Mouse (Mus musculus) right cerebral cortex, adult 18-20 months (tissue): ENCODE measurements at regions not wholly inside any gene's neighbourhood (a gene's known extent, or its start where the extent isn't known, plus 50 kb on each side); places are given as distances from the start of the nearest gene placed in this dataset.
"Not testable (repeated sequence)": the region's sequence is repeated elsewhere in the genome, so short reads cannot be mapped to it uniquely, and the experiment has no call there.

ENCODE experiments used
- DNase-seq: peaks from one replicate; pipeline ENCODE4 v3.0.0; 2022; ENCODE audit warnings: mixed read lengths

- DNase-seq = not testable (repeated sequence)
Measured at GRCm38 (mm10) chr6:67954570-67954969, 419.0 kb upstream of the Tacstd2 start.

DNA sequence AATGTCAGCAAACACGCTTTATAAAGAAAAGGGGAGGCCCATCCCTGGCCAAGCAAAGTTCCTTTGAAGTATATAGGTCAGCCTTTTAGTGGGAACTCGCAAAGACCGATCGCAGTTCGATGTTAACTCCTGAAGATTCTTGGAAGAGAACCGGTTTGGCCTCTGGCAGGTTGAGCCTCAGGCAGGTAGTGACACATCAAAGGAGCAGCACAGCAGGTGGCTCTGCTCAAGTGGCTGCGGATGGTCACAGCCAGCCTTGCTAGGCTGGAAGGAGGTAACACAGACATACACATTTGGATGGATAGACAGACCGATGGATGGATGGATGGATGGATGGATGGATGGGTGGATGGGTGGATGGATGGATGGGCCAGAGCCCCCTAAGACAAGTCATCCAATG lies 395.9 kb upstream of the Tacstd2 start:
- DNase-seq = not testable (repeated sequence)

- peak; percentile 1 for DNase-seq
Measured at GRCm38 (mm10) chr6:67922537-67922936, 386.9 kb upstream of the Tacstd2 start.

DNA sequence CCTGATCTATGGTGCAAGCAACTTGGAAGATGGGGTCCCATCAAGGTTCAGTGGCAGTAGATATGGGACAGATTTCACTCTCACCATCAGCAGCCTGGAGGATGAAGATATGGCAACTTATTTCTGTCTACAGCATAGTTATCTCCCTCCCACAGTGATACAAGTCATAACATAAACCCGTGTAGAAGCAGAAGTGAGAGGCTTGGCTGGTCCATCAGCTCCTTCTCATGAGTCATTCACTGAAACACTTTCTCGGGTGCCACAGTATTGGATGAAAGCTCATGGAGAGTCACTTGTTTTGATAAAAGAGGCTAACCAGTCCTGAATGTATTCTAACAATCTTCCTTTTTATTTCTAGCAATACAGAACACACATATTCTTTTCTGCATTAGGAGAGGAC lies 378.3 kb upstream of the Tacstd2 start:
- DNase-seq = peak; percentile 12

GRCm38 (mm10) chr6:67913309-67913708 lies 377.7 kb upstream of the Tacstd2 start:
- no peak for DNase-seq

DNA sequence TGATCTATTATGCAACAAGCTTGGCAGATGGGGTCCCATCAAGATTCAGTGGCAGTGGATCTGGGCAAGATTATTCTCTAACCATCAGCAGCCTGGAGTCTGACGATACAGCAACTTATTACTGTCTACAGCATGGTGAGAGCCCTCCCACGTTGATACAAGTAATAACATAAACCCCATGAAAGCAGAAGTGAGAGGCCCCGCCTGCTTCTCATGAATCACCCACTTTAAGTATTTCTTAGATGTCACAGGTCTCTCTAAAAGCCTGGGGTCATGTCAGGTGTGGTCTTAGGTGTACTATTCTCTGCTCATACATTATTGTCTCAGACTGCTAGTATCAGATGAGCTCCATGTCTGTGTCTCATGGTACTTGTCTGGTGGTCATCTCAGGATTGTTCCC lies 360.9 kb upstream of the Tacstd2 start:
- no peak for DNase-seq

GRCm38 (mm10) chr6:67895858-67896257 lies 360.3 kb upstream of the Tacstd2 start:
- no peak for DNase-seq

- no peak for DNase-seq
Measured at GRCm38 (mm10) chr6:67887586-67887985, 352.0 kb upstream of the Tacstd2 start.

DNA sequence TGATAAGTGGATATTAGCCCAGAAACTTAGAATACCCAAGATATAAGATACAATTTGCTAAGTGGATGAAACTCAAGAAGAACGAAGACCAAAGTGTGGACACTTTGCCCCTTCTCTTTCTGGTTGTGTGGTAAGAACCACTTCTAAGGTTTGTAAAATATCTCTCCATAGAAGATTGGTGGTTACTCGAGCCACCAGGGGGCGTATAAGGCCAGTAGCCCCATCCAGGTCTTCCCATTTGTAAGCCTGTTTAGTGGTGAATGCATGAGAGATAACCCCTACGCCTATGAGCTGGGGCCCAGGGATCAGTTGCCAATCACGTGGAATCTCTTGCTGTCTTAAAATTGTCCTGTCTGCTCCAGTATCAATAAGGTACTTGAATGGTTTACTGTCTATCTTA lies 349.3 kb upstream of the Tacstd2 start:
- DNase-seq = no peak

DNA sequence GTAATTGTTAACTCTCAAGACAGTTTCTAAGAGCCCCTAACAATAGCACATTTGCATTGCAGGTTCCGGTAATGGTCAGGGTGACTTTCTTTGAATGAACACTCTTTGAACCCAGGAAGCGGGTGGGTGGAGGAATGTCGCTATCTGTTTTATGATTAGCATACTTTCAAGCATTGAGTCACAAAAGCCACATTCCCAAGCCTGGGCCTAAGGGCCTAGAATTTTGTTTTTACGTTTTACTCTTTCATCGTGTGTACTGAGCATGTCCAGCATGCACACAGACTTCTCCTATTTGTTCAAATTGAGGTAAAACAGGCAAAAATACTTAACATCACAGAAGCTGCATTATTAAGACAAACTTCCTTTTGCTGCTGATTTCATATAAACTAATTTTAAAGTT lies 345.9 kb upstream of the Tacstd2 start:
- not testable (repeated sequence) for DNase-seq

DNA sequence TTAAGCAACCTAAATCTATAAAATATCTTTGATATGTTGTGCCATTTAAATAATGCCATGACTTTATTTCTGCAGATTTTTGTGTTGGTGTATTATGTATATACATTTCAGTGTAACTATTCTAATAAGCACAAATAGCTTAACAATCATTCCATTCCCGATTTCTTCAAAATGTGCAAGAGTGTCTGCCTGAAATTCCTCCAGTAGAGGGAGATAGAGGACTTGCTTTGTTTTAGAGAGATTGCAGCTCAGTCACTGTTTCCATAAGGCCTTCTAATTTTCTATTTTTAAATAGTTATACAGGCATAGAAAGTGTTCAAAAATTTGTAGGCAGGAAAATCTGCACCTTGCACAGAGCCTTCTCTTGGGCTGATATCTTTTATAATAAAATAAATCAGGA lies 322.3 kb upstream of the Tacstd2 start:
- DNase-seq = not testable (repeated sequence)

- DNase-seq = not testable (repeated sequence)
Measured at GRCm38 (mm10) chr6:67839486-67839885, 303.9 kb upstream of the Tacstd2 start.

DNA sequence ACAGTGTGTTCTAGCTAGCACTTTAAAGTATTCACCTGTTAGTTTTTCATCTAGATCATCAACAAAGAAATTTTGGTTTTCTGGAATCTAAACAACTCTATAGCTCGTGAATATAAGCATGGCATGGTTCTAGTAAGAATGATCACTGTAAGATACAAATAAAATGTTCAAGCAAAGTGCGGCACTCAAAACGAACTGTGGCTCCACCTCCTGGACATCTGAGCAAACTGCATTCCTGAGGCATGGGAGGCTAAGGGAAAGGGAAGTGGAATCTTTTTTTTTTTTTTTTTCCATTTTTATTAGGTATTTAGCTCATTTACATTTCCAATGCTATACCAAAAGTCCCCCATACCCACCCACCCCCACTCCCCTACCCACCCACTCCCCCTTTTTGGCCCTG lies 276.9 kb upstream of the Tacstd2 start:
- peak; percentile 11 for DNase-seq

GRCm38 (mm10) chr6:67791393-67791792 lies 255.8 kb upstream of the Tacstd2 start:
- DNase-seq = no peak

GRCm38 (mm10) chr6:67790742-67791141 lies 255.1 kb upstream of the Tacstd2 start:
- DNase-seq = no peak

- no peak for DNase-seq
Measured at GRCm38 (mm10) chr6:67787091-67787765, 251.6 kb upstream of the Tacstd2 start.

- no peak for DNase-seq
Measured at GRCm38 (mm10) chr6:67778883-67779282, 243.3 kb upstream of the Tacstd2 start.

GRCm38 (mm10) chr6:67754102-67754501 lies 218.5 kb upstream of the Tacstd2 start:
- DNase-seq = not testable (repeated sequence)

DNA sequence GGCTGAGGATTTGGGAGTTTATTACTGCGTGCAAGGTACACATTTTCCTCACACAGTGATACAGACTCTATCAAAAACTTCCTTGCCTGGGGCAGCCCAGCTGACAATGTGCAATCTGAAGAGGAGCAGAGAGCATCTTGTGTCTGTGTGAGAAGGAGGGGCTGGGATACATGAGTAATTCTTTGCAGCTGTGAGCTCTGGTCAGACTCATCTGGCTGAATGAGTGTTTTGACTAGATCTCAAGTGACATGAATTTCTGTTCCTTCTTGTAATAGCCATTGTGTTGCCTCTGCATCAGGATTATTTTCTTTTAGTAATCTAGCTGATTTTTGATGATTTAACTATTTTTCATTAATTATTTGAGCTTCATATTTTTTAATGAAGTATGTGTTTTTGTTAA lies 190.0 kb upstream of the Tacstd2 start:
- DNase-seq = no peak

GRCm38 (mm10) chr6:67698952-67699351 lies 163.4 kb upstream of the Tacstd2 start:
- DNase-seq = not testable (repeated sequence)

DNA sequence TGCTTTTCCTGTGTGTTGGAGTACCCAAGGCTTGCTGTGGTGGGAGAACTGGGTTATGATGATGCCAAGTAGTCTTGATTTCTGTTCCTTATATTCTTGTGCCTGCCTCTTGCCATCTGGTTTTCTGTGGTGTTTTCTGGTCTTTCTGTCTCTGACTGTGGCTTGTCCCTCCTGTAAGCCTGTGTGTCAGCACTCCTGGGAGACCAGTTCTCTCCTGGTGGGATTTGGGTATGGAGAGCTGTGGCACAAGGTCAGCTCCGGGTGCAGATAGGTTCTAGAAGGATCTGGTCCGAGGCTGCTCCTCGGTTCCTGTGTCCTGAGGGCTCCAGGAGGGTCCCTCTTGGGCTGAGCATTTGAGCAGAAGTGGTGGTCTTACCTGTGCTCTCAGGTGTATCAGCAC lies 155.4 kb upstream of the Tacstd2 start:
- DNase-seq = not testable (repeated sequence)

DNA sequence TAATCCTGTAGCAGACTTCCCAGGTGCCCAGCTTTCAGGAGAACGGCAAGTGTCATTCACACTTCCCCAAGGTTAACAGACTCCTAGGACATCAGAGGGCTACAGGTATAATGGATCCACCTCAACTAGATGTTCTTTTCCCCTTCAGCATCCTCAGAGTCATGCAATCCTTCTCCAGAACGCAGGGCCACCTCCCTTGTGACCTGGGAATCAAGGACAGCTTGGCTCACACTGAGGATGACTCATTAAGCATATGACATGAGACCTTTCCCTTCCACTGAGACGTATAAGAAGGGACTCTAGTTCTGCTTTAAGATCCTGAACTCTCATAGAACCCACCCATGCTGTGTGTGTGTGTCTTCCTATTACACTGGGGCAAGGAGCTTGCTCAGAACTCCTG lies 147.5 kb upstream of the Tacstd2 start:
- DNase-seq = not testable (repeated sequence)

DNA sequence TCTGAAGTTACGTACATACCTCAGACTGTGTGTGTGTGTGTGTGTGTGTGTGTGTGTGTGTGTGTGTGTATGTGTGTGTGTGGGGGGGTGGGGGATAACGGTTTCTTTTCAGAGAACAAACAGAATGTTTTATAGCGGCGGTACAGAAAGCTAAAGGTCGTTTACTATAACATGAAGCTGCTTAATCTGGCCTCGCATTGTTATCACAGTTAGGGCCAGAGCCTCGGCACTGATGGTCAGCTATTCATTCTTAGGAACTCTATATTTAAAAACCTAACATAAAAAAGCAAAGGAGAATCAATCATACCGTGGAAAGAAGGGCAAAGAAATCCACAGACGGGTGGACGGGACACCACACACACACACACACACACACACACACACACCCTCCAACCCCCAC lies 146.0 kb upstream of the Tacstd2 start:
- DNase-seq = not testable (repeated sequence)

GRCm38 (mm10) chr6:67679106-67679505 lies 143.5 kb upstream of the Tacstd2 start:
- not testable (repeated sequence) for DNase-seq

GRCm38 (mm10) chr6:67674717-67675116 lies 139.1 kb upstream of the Tacstd2 start:
- DNase-seq = not testable (repeated sequence)
